Mouse (Mus musculus) ovary, postnatal 36 days (tissue): ENCODE measurements around the gene Ubtd2.

Experiments used
- DNase-seq: peaks from one replicate; pipeline ENCODE4 v3.0.0; 2022; ENCODE audit warnings: low spot score, mixed read lengths

The Ubtd2 gene

DNA sequence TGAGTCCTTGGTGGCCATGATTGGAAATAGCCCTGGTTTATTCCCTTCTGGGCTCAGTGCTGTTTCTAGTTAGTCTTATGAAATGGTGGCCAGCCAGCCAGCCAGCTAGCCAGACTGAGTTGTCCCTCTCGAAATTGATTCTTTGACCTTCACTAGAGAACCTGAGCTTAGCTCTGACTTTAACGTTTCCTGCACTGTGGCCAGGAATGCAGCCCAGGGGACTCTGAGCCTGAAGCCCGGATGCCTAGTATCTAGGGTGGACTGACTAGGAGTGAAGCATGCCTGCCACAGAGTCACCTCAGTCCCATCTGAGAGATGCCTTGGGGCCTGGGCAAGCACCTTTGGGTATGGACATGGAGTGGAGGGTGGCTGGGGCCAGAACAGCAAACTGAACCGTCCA lies 109.5 kb downstream of the Ubtd2 start:
- no peak for DNase-seq

DNA sequence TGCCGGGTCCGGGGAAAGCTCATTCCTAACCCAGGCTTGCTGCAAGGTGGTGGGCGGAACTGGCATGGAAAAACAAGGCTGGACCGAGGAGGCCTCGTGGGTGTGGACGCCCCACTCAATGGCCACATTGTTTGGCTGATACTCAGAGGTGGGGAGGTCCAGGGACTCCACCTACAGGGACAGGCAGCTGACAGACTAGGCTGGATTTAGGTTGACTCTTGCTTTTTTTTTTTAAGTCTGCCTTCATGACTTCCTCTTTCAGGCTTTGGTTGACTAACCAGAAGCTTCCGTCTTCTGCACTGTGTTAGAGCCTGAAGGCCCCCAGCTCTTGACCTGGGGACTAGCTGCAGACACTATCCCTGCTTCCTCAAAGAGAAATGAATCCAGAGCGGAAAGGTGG lies 109.9 kb downstream of the Ubtd2 start:
- DNase-seq: no peak

GRCm38 (mm10) chr11:32566184-32566583 lies 111.0 kb downstream of the Ubtd2 start:
- no peak for DNase-seq
